ENCODE assay signal across 8 mouse cellular contexts in the genomic region with DNA sequence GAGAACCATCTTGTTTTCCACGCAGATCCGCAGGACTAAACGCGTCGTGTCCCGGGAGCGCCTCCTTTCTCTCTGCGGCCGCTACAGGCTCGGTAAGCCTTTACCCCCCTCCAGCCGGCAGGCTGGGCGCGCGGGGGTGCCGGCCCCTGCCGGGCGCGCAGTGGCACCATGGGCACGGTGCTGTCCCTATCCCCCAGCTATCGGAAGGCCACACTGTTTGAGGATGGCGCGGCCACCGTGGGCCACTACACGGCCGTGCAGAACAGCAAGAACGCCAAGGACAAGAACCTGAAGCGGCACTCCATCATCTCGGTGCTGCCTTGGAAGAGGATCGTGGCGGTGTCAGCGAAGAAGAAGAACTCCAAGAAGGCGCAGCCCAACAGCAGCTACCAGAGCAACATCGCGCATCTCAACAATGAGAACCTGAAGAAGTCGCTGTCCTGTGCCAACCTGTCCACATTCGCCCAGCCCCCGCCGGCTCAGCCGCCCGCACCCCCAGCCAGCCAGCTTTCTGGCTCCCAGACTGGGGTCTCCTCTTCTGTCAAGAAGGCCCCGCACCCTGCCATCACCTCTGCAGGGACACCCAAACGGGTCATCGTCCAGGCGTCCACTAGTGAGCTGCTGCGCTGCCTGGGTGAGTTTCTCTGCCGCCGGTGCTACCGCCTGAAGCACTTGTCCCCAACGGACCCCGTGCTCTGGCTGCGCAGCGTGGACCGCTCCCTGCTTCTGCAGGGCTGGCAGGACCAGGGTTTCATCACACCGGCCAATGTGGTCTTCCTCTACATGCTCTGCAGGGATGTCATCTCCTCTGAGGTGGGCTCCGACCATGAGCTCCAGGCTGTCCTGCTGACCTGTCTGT. TPM values are rescaled to one million over a fixed set of nuclear protein-coding genes. Genes with fewer than 3 reads are reported as not detected.
A peak's percentile ranks its signal among the peaks of the same experiment; 100 is the strongest.
DNase-seq lines count a peak whose midpoint lies in the region; ATAC-seq and TF ChIP-seq lines count a peak whose summit lies in the region.

No protein-coding gene starts in this region.

- H3K27ac ChIP-seq in left cerebral cortex, adult 2 months, result peak overlapping the region; percentile 96
- peak overlapping the region; percentile 97 for H3K27ac ChIP-seq in forebrain, embryonic 12.5 days
- peak overlapping the region; percentile 67; the same call in 1 of the 2 replicates for H3K27ac ChIP-seq in kidney, embryonic 14.5 days (ENCODE audit: low read depth, low read length)
- peak overlapping the region; percentile 99 for H3K27ac ChIP-seq in midbrain, embryonic 13.5 days

- peak overlapping the region; percentile 88 for H3K4me3 ChIP-seq in left cerebral cortex, adult 2 months
- peak overlapping the region; percentile 85 for H3K4me3 ChIP-seq in forebrain, embryonic 12.5 days (replicated peaks)
- H3K4me3 ChIP-seq in kidney, embryonic 14.5 days (ENCODE audit: low read length), result peak overlapping the region; percentile 74
- H3K4me3 ChIP-seq in midbrain, embryonic 13.5 days (replicated peaks), result peak overlapping the region; percentile 89

- peaks cover 44% of the 10 kb centered on the region for H3K27me3 ChIP-seq in forebrain, embryonic 12.5 days
- H3K27me3 ChIP-seq in kidney, embryonic 14.5 days (ENCODE audit: control insufficient read depth, insufficient read depth, low read length), result no peaks in the 10 kb centered on the region
- H3K27me3 ChIP-seq in midbrain, embryonic 13.5 days, result peaks cover 20% of the 10 kb centered on the region

- H3K36me3 ChIP-seq in forebrain, embryonic 12.5 days (replicated peaks), result peaks cover 25% of the 10 kb centered on the region
- H3K36me3 ChIP-seq in kidney, embryonic 14.5 days (ENCODE audit: control insufficient read depth, insufficient read depth, low read length), result peaks cover 12% of the 10 kb centered on the region; the same call in 1 of the 2 replicates
- H3K36me3 ChIP-seq in midbrain, embryonic 13.5 days, result peaks cover 29% of the 10 kb centered on the region

- H3K9ac ChIP-seq in forebrain, embryonic 12.5 days, result peak overlapping the region; percentile 96
- peak overlapping the region; percentile 73 for H3K9ac ChIP-seq in kidney, embryonic 14.5 days (ENCODE audit: low read depth, low read length)
- H3K9ac ChIP-seq in midbrain, embryonic 13.5 days (replicated peaks), result peak overlapping the region; percentile 100

- intact Hi-C loops in left cerebral cortex, adult 2 months (cut with DNase I), result loop anchor here (2.0 kb wide), 2 partner anchors 125 to 193 kb away; no protein-coding TSS in a partner anchor
- intact Hi-C loops in left cerebral cortex, postnatal 14 days (cut with DNase I), result loop anchor here (2.0 to 5.0 kb wide), 4 partner anchors 40 to 195 kb away; no protein-coding TSS in a partner anchor

- peak overlapping the region; percentile 84 for H3K4me2 ChIP-seq in forebrain, embryonic 12.5 days
- H3K4me2 ChIP-seq in kidney, embryonic 14.5 days (replicated peaks; ENCODE audit: low read depth, low read length), result peak overlapping the region; percentile 99
- H3K4me2 ChIP-seq in midbrain, embryonic 13.5 days (replicated peaks), result peak overlapping the region; percentile 98

- no peak for TF ChIP-seq CTCF in left cerebral cortex, adult 2 months (IDR thresholded peaks at IDR 0.05)
- TF ChIP-seq CTCF in brain, embryonic 14.5 days (IDR thresholded peaks at IDR 0.05; ENCODE audit: borderline replicate concordance, extremely low read depth, insufficient read depth, insufficient read length), result no peak

- H3K9me3 ChIP-seq in forebrain, embryonic 12.5 days, result no peaks in the 10 kb centered on the region
- H3K9me3 ChIP-seq in kidney, embryonic 14.5 days (ENCODE audit: control insufficient read depth, low read length), result no peaks in the 10 kb centered on the region
- no peaks in the 10 kb centered on the region for H3K9me3 ChIP-seq in midbrain, embryonic 13.5 days

- ATAC-seq in forebrain, embryonic 12.5 days (ENCODE audit: low FRiP score), result peak; percentile 18
- ATAC-seq in kidney, embryonic 14.5 days (ENCODE audit: low FRiP score, low TSS enrichment), result peak; percentile 34
- ATAC-seq in midbrain, embryonic 13.5 days, result peak; percentile 22
- no peak for ATAC-seq in erythroid progenitor cell, adult 5-6 weeks (replicated peaks; ENCODE audit: low FRiP score, poor library complexity, severe bottlenecking)

- H3K4me1 ChIP-seq in forebrain, embryonic 12.5 days, result peaks cover 53% of the 10 kb centered on the region
- H3K4me1 ChIP-seq in kidney, embryonic 14.5 days (ENCODE audit: control insufficient read depth, insufficient read depth, low read length), result peaks cover 12% of the 10 kb centered on the region
- H3K4me1 ChIP-seq in midbrain, embryonic 13.5 days (replicated peaks), result peaks cover 56% of the 10 kb centered on the region

- DNase-seq in left cerebral cortex, adult 2 months (ENCODE audit: extremely low spot score in 1 of 2, low spot score in 2 of 2), result peak in 1 of 2 experiments; percentile 52
- DNase-seq in left cerebral cortex, postnatal 14 days (ENCODE audit: low spot score in 2 of 2), result no peak
- peak; percentile 62 for DNase-seq in brain, embryonic 14.5 days (ENCODE audit: low read depth)
- no peak for DNase-seq in gastrocnemius, adult 18-20 months (ENCODE audit: low spot score)

- 8% methylated on average over 55 of the region's 55 CpGs for WGBS in forebrain, embryonic 12.5 days
- 18% methylated on average over 53 of the region's 55 CpGs for WGBS in kidney, embryonic 14.5 days
- WGBS in midbrain, embryonic 13.5 days, result 7% methylated on average over 50 of the region's 55 CpGs

- no peak for TF ChIP-seq POLR2A in brain, embryonic 14.5 days (IDR thresholded peaks at IDR 0.05; ENCODE audit: borderline replicate concordance, extremely low read depth, insufficient read depth, insufficient read length, poor library complexity, severe bottlenecking)

RNA-seq across cellular contexts. Expression of a gene that starts 0.7 kb away (rescaled TPM):
- total RNA-seq in left cerebral cortex, adult 2 months (2021), result 100 to 1,000 TPM; 329 to 334 TPM
- 100 to 1,000 TPM; 359 to 367 TPM for total RNA-seq in left cerebral cortex, postnatal 14 days (2021)
- polyA plus RNA-seq in brain, embryonic 14.5 days (2012; rRNA removed), result 327 and 349 TPM in 2 replicates
- polyA plus RNA-seq in forebrain, embryonic 12.5 days (2016; fragmentation: Nextera tagmentation; extraction: Ambion mirVana), result 54.0 and 63.9 TPM in 2 replicates
- 0.84 and 1.6 TPM in 2 replicates for polyA plus RNA-seq in kidney, embryonic 14.5 days (2014; fragmentation: Nextera tagmentation; extraction: Ambion mirVana)
- polyA plus RNA-seq in midbrain, embryonic 13.5 days (2015; fragmentation: Nextera tagmentation; extraction: Ambion mirVana), result 88.3 and 98.6 TPM in 2 replicates
- total RNA-seq in erythroid progenitor cell, adult 5-6 weeks (2015; ENCODE audit: low replicate concordance), result 2.5 and 5.4 TPM in 2 replicates
- total RNA-seq in erythroid progenitor cell, adult 5-6 weeks (2017; ENCODE audit: low replicate concordance), result 2.0 and 2.1 TPM in 2 replicates
- total RNA-seq in gastrocnemius, adult 18-20 months (2021), result under 1 TPM; 0.25 to 0.59 TPM

RNA-seq across cellular contexts. Expression of a gene that starts 49.2 kb away (rescaled TPM):
- total RNA-seq in left cerebral cortex, adult 2 months (2021), result 100 to 1,000 TPM; 102 to 103 TPM
- 100 to 1,000 TPM in 1 of 2 experiments, 10 to 100 TPM in 1; 99.3 to 100 TPM for total RNA-seq in left cerebral cortex, postnatal 14 days (2021)
- 86.1 and 90.2 TPM in 2 replicates for polyA plus RNA-seq in brain, embryonic 14.5 days (2012; rRNA removed)
- polyA plus RNA-seq in forebrain, embryonic 12.5 days (2016; fragmentation: Nextera tagmentation; extraction: Ambion mirVana), result 378 and 397 TPM in 2 replicates
- polyA plus RNA-seq in kidney, embryonic 14.5 days (2014; fragmentation: Nextera tagmentation; extraction: Ambion mirVana), result 300 and 337 TPM in 2 replicates
- 321 and 336 TPM in 2 replicates for polyA plus RNA-seq in midbrain, embryonic 13.5 days (2015; fragmentation: Nextera tagmentation; extraction: Ambion mirVana)
- 68.3 and 71.4 TPM in 2 replicates for total RNA-seq in erythroid progenitor cell, adult 5-6 weeks (2015; ENCODE audit: low replicate concordance)
- 68.3 and 100.0 TPM in 2 replicates for total RNA-seq in erythroid progenitor cell, adult 5-6 weeks (2017; ENCODE audit: low replicate concordance)
- 100 to 1,000 TPM; 147 to 154 TPM for total RNA-seq in gastrocnemius, adult 18-20 months (2021)

Comparison
In these comparisons a context has a peak if more than half of its experiments do, and no peak if none do; other contexts are left out.
1. RNA of a gene that starts 0.7 kb away (total RNA-seq): 359 to 367 TPM in left cerebral cortex, postnatal 14 days and 329 to 334 TPM in left cerebral cortex, adult 2 months; 2.0 to 5.4 TPM in erythroid progenitor cell, adult 5-6 weeks and 0.25 to 0.59 TPM in gastrocnemius, adult 18-20 months; every median in the first group is over 10 times any median in the second.
2. Peak in every context shown above with its lines, with median percentiles within 50 percentile points of each other: H3K27ac ChIP-seq, H3K4me3 ChIP-seq, H3K4me2 ChIP-seq and H3K9ac ChIP-seq.